Mouse (Mus musculus) layer of hippocampus, postnatal 36 days (tissue): ENCODE results near the gene Agbl1. TPM values are rescaled to one million over a fixed set of nuclear protein-coding genes. Genes with fewer than 3 reads are reported as not detected.
"Not testable (repeated sequence)": the region's sequence is repeated elsewhere in the genome, so short reads cannot be mapped to it uniquely, and the experiment has no call there.

ENCODE experiments used
- DNase-seq, 2 experiments: peaks; one replicate each; pipeline ENCODE4 v3.0.0; 2022
- total RNA-seq, 2 experiments: library from RNA; stranded (reverse); gene quantifications; 2 replicates each; pipeline ENCODE4 v1.2.3; 2021

The Agbl1 gene
- total RNA-seq, 2 experiments from 2014 or later: 0.33 to 0.35 TPM

DNA sequence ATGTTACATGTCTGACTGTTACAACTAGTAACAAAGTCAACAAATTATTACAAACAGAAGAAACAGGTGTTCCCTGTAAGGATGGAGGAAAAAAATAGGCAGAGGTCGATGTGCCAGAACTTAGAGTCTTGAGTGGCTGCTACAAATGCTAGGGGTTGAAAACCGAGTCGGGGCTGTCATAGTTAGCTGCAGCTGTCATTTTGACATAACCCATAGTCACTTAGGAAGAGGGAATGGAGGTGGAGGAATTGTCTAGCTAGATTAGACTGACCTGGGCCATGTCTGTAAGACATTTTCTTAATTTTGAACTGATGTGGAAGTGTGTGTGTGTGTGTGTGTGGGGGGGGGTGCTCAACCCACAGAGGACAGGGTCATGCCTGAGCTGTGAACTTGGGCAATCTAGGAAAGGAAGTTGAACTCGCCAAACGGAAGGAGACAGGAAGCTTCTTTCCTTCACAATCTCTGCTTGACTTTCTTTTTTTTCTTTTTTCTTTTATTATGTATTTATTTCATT lies 364.9 kb downstream of the Agbl1 start:
- DNase-seq: no peak

DNA sequence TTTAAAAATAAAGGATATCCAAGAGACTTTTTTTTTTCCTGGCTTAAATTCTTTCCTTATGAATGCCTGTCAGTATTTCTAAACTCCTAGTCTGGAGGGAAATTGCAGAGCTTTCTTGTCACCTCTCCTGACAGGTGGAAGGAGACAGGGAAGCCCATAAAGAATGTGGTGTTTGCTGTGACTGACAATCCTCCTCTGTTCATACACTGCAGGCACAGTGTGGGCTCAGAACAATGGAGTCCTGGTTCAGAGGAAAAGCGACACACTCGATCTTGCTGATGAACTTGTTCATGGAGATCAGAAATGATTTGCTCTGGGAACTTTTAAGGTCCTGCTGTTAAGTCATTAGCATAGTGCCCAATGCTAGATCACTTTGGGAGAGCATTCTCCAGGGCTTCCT lies 368.1 kb downstream of the Agbl1 start:
- no peak for DNase-seq

DNA sequence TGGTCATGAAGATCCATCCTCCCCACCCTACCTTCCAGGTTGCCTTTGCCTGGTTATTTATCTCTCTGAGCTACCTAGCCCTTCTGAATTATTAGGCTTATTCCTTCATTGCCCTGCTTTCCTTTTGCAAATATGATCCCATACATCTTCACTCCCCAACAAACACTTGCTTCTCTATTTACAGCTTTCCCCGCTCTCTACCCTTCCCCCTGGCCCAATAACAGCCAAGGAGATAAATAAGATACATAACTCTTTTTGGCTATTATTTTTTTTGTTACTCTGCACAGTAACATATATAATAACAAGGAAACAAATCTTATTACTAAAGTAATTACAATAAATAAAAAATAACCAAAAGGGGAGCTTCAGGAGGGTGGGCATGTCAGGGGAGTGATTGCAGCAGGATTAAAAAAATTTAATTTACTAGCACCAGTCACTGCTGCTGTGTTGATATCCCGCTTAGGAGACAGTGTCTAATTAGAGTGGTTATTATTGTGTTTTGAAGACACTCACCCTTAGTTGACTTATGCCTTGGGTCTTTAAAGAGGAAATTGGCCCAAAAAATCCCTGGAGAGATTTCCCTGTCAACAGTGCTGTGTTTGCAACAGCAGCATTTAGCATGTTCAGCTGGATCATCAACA lies 370.5 kb downstream of the Agbl1 start:
- DNase-seq: no peak

DNA sequence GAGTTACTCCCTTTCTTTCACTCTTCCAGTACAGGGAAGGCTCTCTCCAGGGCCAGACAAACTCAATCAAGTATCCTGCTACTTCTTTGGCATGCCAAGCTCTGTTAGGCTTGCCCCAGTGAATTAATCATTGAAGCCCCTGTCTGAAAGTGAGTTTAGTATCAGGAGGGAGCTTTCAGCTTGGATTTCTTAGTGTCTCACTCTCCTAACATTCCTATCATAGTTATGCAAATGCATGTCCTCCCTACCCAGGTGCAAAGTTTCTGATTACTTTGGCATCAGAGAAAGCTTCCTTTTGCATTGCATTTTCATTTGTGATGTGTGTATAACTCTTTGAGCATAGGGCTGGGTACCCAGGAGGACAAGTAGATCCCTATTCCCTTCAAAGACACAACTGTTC lies 399.8 kb downstream of the Agbl1 start:
- DNase-seq: no peak

DNA sequence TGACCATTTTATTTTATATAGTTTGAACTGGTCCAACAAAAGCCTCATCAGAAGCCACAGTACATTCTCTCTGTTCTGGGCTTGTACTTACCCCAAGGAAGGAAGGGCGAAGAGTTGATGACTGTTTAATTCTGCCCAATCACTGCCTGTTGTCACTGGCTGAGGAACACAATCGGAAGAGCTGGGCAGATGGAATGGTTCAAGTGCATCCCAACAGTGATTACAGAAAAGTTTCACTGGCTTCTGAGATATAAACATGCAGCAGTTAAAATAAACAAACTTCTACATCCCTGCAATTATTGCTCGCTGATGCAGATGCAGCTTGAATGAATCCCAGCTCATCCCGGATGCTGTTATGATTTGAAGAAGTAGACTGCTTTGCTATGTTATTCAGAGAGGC lies 421.3 kb downstream of the Agbl1 start:
- no peak for DNase-seq

DNA sequence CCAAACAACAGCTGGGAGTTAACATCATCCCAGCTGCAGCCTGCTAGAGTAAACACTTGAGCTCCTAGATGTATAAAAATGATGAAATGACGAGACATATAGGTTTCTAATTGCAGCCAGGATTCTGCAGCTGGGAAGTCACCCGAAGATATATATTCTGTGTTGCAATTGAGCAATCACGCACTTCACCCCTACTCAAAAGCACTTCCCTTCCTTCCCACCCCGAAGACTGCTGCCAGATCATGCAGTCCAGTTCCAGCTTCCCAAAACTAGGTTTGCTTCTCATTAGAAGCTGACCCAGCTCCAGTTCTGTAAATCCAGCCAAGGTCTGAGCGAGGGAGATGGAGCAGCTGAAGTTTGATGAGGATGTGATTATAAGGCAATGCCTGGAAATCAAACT lies 431.4 kb downstream of the Agbl1 start:
- no peak for DNase-seq

DNA sequence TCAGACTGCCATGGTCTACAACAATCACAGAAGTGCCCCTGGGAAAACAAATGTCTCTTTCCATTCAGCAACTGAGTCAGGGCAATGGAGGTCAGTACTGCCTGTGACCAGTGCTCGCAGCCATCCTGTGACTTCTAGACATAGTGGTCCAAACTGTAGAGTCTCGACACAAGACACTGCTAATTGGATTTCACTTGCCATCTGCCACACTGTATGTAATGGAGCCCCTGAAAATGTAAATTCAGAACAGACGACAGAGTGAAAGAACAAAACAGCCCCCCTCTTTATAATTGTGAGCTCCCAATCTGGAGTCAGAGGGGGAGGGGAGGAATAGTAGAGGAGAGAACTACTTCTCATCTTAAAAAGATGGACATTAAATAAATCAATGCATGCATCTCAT lies 445.2 kb downstream of the Agbl1 start:
- no peak for DNase-seq

DNA sequence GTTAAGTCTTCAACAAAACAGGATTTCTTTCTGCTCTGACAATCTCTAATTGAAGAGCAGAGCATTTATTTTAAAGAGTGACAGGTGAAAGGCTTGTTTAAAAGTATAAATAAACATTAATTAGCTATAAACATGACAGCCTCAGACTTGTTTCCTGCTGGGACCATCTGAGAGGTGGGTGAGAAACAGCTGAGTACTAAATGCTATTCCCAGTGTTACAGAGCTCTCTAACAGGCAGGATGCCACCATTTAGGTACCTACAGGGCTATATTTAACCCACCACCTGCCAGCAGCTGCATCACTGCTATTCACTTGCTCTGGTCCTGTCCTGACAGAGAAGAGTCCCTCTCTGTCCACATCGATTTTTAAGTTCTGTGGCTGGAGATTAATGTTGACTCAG lies 471.5 kb downstream of the Agbl1 start:
- peak in 1 of 2 experiments; percentile 11 for DNase-seq

DNA sequence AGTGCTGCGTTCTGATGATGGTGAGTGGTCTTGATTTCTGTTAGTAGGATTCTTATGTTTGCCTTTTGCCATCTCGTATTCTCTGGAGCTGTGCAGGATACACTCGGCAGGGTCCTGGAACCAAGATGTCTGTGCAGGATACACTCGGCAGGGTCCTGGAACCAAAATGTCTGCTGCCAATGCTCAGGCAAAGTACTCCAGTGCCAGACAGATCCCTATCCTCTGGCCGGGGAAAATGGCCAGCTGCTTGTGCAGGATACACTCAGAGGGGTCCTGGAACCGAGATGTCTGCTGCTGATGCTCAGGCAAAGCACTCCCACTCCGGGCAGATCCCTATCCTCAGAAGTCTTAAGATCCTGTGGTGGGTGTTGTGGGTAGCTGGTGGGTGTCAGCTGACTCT lies 502.5 kb downstream of the Agbl1 start:
- not testable (repeated sequence) for DNase-seq

DNA sequence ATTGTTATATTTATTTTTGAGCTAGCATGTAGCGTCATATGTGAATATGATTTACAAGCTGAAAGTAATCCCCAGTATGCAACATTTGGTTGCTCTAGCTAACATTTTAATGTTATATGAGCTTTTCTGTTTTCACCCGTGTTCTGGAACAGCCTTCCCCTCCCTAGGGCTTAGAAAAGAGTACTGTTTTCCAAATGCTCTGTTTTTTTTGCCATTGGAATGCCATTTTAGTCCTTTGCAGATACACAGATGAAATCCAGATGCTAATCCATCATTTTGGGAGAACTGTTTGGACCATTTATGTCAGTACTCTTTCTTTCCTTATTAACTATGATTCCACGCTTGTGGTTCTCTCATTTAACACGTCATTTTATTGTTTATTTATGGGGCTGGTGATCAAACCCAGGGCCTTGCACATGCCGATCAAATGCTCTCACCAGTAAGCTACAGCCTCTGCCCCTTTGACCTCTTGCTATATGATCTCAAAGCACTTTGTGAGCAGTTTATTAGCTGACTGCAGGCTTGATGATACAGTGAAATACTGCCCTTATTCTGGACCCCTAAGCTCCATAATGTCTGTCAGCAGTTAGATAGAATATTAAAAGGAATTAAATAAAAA lies 547.7 kb downstream of the Agbl1 start:
- DNase-seq: no peak

DNA sequence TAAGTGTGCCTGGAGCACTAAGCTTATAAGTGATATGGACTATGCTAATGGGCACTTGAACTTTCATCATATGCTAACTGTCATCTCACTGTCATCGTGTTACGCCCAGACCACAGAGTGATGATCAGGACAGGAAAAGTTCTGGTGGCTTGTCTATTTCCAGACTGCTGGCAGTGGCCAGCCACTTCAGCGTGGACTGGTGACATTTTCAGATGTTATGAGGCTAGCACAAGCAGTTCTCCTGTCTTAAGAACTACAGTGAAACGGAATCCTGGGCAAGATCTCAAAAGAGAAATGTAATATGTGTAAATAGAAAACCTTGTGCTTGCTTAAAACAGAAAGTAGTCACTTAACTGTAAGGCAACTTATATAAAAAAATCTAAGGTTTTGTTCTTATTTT lies 550.8 kb downstream of the Agbl1 start:
- DNase-seq: no peak

DNA sequence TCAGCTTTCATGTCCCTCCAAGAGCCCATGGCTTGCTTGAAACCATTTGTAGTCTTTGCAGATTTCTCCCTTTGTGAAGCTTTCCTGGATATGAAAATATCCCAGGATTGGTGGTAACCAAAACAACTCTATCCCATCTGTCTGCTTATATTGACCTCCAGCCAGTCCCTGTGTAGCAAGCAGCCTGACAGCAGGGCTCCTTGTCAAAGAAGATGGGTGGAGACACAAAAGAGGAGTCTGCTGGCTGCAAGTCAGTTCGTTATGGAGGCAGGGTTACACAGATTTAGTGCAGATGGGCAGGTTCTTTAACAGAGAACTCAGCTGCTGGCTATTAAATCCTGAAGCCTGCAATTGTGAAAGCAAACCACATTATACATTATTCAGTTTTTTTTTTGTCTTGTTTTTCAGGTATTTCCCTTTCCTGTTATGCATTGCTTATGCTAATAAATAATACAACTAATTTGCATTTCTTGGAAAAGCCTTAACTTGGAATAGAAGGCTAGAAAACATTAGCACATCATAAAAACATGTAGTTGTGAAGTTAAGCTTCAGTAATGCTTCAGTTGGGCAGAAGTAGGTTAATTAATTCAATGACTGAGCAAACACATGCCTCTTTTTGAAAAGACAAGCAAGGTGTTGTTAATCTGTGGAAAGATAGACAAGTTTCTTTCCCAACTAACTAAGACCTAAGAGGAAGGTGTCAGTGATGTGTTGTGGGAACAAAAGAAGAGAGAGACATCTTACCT lies 559.0 kb downstream of the Agbl1 start:
- DNase-seq: peak; percentile 6

DNA sequence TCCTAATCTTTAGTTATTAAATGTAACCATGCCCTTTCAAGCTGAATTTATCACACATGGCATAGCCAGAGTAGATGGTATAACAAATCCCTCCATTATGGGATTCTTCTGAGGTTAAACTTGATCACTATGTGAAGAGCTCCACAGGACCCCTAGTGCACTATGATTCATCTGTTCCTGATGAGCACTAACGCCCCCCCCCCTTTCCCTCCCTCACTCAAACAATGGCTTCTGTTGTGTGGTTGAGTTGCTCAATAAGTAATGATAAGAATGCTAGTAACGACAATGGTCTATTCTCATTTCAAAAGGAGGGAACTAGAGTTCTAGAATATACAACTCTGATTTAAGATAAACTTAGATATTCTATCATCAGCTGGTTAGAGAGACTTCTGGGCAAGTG lies 560.4 kb downstream of the Agbl1 start:
- no peak for DNase-seq

DNA sequence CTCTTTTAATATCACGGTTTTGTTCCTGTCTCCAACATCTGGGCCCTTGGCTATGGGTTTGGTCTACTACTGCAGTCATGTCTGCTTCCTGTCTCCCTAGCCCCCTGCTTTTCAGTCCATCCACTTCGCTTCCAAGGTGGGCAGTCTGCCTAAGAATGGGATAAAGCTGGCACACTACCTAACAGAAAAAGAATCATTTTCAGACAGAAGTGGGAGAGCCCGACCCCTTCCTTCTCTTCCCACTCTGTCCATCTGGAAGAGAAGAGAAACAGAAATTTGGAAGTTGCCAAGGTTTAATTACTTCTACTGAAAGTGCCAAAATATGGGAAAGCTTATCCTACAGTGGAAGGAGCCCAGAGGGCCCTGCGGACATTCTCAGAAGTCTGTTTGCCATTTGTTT lies 561.6 kb downstream of the Agbl1 start:
- DNase-seq: peak in 1 of 2 experiments; percentile 1

DNA sequence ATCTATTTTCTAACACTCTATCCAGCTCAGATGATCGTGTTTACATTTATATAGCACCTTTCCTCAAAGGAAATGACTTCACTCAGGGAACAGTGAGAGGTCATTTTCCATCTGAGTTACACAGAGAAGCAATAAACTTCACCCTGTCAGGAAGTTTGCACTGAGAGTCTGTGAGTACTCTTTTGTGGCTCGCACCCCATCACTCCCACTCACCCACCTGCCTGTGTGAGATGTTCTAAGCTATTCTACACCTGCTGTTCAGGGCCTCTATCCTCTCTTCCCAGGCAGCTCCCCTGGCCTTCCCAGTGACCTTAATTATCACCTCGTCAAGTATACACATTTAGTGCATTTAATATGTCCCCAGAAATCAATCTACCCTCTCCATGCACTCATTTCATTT lies 580.3 kb downstream of the Agbl1 start:
- DNase-seq: no peak

DNA sequence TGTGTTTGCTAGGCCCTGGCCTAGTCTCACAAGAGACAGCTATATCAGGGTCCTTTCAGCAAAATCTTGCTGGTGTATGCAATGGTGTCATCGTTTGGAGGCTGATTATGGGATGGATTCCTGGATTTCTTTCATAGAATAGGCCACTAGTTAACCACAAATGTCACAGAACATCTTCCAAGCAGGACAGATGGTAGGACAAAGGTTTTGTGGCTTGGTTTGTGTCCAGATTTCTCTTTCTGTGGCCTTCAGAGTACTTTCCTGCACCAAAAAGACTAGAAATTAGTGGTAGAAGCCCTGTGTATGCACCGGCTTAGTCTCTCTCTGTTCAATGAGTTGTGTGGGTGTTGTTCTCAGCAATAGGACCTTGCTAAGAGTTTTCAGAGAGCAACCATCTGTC lies 590.9 kb downstream of the Agbl1 start:
- peak in 1 of 2 experiments; percentile 5 for DNase-seq

DNA sequence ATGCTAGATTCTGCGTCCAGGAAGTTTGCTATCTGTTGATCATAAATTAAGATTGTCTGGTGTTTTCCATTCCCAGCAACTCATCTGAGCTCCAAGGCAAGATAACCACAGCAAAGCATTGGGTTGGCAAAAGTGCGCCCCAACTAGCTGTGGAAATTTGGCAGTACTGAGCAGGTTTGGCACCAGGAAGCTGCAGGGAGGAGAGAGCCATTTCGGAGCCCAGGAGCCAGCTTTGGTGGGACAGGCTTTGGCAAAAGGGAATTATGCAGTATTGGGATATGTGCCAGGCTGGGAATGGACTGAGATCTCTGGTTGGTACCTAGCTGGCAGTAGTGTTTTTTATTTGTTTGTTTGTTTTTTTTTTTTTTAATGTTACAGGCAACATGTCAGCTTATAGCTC lies 612.5 kb downstream of the Agbl1 start:
- no peak for DNase-seq

DNA sequence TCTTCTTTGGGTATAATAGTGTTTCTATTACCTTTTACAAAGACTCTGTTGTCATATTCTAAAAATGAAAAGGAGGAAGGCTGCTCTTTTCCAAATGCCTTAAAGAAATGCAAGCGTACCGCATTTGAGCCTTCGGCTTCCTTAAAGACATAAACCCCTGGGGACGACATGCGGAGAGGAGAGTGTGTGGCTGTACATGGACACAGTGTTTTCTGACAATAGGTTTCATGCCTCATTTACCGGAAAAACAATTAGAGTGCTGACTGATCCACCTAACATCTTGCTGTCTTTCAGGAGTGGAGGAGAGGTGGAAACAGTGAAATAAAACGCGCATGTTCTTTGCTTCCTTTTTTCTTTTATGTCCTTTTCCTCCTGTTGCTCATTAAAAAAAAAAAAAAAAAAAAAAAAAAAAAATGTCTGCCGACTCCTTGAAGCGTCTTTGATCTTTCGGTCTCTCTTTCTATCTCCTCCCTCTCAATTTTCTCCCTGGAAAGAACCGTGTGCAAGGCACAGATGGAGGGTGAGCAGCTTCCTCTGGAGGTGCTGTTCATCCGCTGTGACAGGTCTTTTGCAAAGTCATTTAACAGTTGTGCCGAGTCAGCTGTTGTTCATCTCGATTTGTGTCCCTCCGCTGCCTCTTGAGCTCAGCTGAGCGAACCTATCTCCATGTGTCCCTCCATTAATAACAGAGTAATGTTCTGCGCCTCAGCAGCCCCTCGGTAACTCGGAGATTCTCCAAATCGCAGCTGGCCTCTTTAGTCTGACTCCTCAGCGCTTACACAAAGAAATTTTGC lies 659.9 kb downstream of the Agbl1 start:
- DNase-seq: peak; percentile 5 to 8

DNA sequence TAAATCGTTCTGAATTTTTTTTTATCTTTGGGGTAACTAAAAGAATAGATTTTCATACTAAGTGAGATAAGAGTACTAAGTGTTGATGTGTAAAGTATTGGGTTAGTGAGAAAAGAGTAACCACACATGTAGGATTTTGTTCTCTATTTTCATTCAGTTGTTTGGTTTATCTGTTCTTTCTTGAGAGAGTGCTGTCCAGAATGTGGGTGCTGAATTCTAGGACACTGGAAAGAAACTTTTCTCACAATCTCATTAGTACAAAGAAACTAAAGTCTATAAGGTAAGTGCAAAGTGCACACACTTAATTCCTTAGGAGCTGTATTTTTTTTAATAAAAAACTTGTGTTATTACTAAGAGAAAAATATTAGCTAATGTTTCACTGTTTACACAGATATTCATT lies 674.4 kb downstream of the Agbl1 start:
- no peak for DNase-seq

DNA sequence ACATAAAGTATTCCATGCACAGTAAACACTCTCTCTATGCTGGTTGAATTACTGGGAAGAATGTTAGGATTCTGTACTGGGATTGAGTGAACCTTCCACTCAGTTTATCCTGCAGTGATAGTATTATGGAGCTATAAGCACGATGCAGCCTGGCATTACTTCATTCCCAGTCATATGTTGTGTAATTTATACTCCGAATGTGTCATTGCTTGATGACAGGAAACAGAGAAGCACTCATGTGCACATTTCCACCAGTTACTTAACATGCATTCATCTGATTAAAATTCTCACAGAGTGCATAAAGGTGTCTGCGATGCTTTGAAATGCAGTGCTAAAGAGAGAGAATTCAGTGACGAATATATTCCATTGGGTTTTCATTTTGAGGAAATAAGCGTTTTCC lies 682.0 kb downstream of the Agbl1 start:
- DNase-seq: no peak

DNA sequence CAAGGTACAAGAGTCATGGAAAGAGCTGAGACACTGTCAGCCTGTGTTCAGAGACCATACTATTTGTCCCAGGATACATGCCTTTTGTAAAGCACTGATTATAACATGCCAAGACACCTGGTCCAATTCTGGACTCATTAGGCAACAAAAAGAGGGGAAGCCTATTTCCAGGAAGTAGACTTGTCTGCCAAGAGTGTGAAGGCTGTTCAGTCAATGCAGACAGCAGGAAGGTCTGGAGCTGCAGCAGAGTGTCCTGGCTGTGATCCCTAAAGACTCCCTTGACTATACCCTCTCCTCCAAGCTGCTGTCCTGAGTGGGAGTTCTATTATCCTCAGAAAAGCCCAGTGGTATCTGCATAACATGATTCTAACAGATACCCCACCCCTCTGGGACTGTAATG lies 689.2 kb downstream of the Agbl1 start:
- DNase-seq: no peak

DNA sequence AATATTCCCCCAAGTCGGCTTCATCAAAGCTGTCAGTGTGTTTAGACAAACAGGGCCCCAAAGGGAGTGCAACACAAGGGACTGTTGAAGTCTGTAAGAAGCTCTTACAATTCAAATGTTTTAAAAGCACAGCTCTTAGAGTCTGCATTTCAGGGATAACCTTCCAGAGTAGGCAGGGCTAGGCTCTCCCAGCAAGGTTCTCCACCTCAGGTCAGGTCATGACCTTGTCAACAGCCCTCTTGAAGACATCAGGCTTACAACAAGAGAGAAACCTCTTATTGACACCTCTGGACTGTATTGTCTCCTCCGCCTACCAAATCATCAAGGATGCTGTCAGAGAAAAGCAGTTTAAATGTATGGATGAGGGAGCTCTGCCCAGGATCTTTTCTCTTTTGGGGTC lies 692.0 kb downstream of the Agbl1 start:
- no peak for DNase-seq

DNA sequence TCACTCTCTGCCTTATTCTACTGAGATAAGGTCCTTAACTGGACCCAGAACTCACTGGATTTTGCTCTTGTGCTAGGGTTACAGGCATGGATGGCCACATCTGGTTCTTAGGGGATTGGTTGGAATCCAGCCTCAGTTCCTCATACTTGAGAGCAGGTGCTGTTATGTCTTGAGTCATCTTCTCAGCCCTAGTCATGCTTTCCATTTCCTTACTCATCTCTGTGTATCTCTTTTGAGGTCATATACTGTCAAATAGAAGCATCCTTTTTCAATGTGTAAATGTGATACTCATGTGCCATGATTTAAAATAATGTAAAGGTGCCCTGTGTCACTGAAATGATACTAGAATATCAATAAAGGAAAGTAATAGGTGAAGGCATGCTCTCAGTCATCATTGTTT lies 705.5 kb downstream of the Agbl1 start:
- no peak for DNase-seq
